Mouse (Mus musculus): ENCODE results near the gene Kcnk4.

Gene Kcnk4

GRCm38 (mm10) chr19:6934195-6934977 is at the start of gene Kcnk4:
TSS of gene Kcnk4 (minus strand) at chr19:6934515.
- DNase-seq (ENCODE audit: low read depth), result no peak

DNA sequence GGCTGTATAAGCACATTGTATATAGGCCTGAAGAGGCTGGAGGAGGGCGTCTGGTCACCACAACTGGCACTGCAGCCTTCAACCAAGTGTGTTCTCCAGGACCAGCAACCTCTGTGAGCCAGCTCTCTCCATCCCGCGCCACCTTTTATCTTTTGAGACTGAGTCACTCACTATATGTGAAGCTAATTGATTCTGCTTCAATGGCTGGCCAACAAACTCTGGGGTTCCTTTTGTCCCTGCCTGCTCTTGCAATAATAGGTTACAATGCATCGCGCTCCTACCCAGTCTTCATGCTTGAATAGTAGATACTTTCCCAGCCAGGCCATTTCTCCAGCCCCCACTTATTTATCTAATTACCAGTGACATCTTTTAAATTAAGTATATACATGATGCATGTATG is 49.3 kb upstream of the Kcnk4 start:
- no peak for DNase-seq (ENCODE audit: low read depth)

GRCm38 (mm10) chr19:6981465-6981864 is 47.1 kb upstream of the Kcnk4 start:
- no peak for DNase-seq (ENCODE audit: low read depth)

DNA sequence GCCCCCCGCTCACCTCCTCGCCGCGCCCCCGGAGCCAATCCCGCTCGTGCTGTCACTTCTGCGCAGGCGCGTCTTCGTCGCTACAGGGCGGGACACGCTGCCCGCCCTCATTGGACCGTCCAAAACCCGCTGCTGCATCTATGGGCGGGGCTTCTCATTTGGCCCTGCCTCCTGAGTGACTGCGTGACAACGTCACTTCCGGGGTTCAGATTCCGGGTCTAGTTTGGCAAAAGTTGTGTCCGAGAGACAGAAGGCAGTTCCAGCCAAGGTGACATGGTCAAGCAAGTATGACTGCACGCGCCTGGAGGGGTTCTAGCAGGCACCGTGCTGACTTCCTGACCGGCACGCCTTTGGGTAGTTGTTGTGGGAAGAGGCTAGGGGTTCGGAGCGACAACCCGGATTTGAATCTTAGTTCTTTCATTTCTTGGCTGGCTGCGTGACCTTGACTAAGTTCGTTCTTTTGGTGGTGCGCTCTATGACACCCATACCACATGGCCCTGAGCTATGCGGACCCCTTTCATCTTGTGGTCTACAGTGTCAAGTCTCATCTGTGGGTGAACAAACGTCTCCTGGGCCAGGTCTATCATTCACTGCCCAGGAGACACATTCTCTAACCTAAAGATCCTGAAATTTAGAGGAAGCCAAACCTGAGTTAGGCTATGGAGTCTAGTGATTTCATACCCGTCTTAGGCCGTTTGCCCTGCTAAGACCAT is 46.2 kb upstream of the Kcnk4 start, which contains the start of gene Fkbp2:
Gene Fkbp2 (minus strand): TSS at position 121 of the 713 bp plus-strand sequence.
- DNase-seq (ENCODE audit: low read depth), result peak; percentile 99

- peak; percentile 100 for DNase-seq (ENCODE audit: low read depth)
Observed at GRCm38 (mm10) chr19:6979486-6980380, 45.4 kb upstream of the Kcnk4 start.

DNA sequence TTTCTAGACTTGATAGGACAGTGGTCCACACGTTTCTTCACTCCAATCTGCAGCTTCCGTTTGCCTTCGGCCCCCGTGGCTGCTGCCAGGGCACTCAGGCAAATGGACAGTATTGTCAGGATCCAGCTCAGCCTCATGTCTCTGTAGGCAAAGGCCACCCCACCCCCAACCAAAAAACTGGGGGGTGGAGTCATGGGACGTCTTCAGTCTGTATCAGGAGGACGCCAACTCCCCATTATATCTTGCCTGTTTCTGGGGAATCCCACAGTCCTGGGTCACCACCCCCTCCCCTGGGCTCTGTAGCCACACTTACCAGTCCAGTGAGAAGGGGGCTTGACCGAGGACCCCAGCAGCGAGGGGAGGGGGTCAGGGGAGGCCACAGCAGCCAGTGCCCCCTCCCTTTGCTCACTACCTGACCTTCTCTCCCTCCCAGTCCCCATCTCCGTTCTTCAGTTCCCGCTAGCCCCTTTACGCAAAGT is 44.7 kb upstream of the Kcnk4 start:
- peak; percentile 55 for DNase-seq (ENCODE audit: low read depth)

GRCm38 (mm10) chr19:6978639-6978974 is 44.3 kb upstream of the Kcnk4 start:
- no peak for DNase-seq (ENCODE audit: low read depth)

GRCm38 (mm10) chr19:6977759-6978638 is 43.7 kb upstream of the Kcnk4 start:
- DNase-seq (ENCODE audit: low read depth), result no peak

DNA sequence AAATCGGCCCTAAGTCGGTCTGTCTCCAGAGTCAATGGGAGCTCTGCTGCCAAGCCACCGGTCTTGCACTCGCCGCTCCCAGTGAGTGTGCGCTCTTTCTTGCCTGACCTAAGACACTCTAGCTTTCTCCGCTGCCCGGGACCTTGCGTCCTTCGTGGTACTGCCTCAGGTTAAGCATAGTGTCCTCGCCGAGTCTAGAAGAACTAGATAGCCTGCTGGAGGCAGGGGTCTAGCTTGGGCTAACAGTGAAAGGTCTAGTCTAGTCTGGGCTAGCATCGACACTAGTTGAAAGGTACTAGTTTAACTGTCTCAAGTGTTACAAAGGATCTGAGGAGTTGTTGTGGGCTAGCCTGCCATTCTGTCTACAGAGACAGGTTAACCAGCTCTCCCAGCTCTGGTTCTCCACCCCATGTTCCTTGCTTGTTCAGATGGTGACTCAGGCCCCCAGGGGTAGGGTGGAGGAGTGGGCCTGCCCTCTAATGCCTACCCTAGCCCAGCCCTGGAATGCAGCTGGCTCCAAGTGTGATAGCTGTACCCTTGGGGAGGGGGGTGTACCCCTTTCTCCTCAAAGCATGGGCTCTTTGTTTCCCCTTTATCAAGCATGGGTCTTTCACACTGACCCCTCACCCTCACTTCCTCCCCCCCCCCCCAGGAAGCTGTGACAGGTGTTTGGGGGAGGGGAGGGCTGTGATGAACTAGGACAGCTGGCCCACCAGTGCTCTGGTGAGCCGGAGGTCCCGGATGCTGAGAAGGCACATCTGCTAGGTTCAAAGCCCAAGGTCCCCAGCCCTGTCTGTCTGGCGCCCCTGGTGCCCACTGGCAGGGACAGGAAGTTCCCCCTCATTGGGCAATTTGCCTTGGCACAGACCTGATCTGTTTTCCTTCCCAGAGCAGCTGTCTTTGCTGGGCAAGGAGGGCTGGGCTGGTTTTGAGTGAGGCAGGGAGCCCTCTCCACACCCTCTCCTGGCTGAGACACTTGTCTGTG is 41.5 kb upstream of the Kcnk4 start, which contains the start of gene Plcb3:
Gene Plcb3 (minus strand): TSS at position 934 of the 985 bp plus-strand sequence.
- peak; percentile 85 for DNase-seq (ENCODE audit: low read depth)

GRCm38 (mm10) chr19:6974211-6975205 is 40.2 kb upstream of the Kcnk4 start, which contains the start of gene Ppp1r14b:
TSS of gene Ppp1r14b (plus strand) at chr19:6974968.
- DNase-seq (ENCODE audit: low read depth), result peak; percentile 95

DNA sequence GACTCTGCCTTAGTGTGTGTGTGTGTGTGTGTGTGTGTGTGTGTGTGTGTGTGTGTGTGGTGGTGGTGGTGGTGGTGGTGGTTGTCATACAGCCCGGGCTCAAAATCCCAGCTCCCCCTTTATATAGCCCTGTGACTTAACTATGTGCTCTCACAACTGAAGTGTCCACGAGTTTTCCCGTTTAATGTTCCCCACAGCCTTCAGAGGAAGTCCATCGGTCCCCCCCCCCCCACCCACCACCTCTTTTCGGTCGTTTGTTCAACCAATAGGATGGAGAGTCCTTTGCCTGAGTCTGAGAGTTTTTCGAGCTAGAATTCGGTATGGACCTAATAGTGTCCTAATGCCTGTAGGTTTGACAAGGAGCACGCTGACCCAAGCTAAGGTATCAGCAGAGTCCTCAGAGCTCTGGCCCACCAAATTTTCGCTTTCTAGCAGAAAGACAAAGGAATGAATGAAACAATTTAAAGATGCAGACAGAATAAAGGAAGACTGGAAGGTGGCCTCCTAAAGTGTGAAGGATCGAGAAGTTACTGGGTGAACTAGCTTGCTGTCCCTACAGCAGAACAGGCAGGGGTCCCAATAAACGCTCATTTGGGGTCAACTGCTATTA is 39.4 kb upstream of the Kcnk4 start:
- DNase-seq (ENCODE audit: low read depth), result peak; percentile 74

GRCm38 (mm10) chr19:6972247-6972917 is 38.1 kb upstream of the Kcnk4 start:
- DNase-seq (ENCODE audit: low read depth), result no peak

DNA sequence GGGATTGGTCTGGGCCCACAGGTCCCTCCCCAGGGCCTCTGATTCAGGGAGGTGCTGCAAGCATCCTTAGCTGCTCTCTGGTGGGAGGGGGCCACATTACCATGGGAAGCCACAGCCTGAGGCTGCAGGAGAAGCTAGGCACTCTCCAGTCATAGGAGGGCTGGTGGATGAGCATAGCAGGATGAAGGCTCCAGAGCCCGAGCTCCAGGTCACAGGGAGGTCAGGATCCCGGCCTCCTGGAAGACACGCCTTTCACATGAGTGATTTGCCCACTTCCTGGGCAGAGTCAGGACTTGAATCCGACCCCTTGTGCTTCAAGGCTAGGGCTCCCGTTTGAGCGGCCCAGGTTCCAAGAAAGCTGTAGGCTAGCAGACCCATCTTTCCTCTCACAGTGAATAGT is 37.3 kb upstream of the Kcnk4 start:
- peak; percentile 35 for DNase-seq (ENCODE audit: low read depth)

DNA sequence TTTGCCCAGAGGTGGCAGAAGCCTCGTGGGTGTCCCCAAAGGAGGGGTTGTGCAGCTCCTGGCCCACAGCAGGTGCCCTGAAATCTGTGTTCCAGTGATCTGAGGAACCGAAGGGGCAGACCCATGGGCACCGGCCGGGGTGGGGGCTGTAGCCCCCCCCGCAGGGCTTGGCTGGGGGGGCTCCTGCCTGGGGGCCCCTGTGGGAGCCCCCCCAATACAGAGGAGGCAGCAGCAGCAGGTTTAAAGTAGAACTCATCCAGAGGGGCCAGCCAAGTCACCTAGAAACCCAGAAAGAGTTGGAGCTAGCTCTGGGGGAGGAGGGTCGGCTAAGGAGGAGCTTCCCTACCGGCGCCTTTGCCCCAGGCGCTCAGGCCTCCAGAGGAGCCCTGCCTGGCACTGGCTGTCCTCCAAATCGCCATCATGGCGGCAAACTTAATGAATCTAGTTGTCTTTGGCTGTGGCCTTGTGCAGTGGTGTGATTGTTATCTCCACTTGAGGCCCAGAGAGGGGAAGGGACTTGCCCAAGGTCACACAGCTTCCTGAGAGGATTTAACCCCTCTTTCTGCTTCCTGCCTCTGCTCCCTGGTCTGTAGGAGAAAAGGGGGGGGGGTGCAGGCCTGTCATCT is 36.3 kb upstream of the Kcnk4 start:
- DNase-seq (ENCODE audit: low read depth), result peak; percentile 84

GRCm38 (mm10) chr19:6969665-6970381 is 35.5 kb upstream of the Kcnk4 start:
- DNase-seq (ENCODE audit: low read depth), result peak; percentile 70

- DNase-seq (ENCODE audit: low read depth), result no peak
Observed at GRCm38 (mm10) chr19:6969291-6969664, 35.0 kb upstream of the Kcnk4 start.
